Mouse (Mus musculus) MEL (cell line): Measurements from ENCODE around the gene Arid1b.

Experiments used
- CHD1 ChIP-seq: IDR thresholded peaks from 2 replicates; pipeline ENCODE4 v1.6.1; 2012; ENCODE audit warnings: low read depth, mild to moderate bottlenecking, inconsistent platforms, low read length, improper control_type of control experiment
- NRF1 ChIP-seq: IDR thresholded peaks from 2 replicates; pipeline ENCODE4 v1.6.1; 2014; ENCODE audit warnings: low read depth, mild to moderate bottlenecking, inconsistent platforms, low read length, improper control_type of control experiment, moderate library complexity; ENCODE audit not compliant: poor library complexity, insufficient read depth, severe bottlenecking
- POLR2A ChIP-seq, 2 experiments: IDR thresholded peaks; 2 replicates each; pipeline ENCODE4 v1.6.1; 2011 to 2012; ENCODE audit warnings: low read length in 2 of 2, mild to moderate bottlenecking in 2 of 2, control low read depth in 1 of 2, improper control_type of control experiment in 1 of 2, low read depth in 1 of 2, moderate library complexity in 1 of 2; ENCODE audit not compliant: control insufficient read depth in 1 of 2, insufficient read depth in 1 of 2, poor library complexity in 1 of 2

DNA sequence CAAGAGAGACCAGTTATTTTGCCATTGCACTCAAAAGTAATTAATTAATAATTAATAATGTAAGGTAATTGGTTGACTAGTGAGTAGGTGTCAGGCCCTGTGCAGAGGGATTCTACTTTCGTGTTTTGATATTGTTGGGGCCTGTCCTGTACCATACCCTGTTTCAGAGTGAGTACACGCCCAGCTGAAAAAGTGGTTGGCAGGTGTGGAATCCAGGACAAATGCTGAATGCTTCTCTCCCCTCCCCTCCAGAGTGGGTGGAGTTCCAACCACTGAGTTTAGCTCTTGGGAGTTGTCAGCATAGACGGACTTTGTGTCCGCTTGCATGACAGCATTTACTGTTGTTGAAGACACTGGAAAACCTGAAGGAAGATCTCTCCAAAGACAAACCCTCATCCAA, 18.4 kb downstream of the Arid1b start:
- TF ChIP-seq POLR2A (IDR thresholded peaks at IDR 0.05; ENCODE audit: control insufficient read depth in 1 of 2, insufficient read depth in 1 of 2, low read depth in 1 of 2, low read length in 2 of 2, poor library complexity in 1 of 2), result no peak
- no peak for TF ChIP-seq CHD1
- TF ChIP-seq NRF1, result no peak
